Mouse (Mus musculus) spleen, adult 2 months (tissue): Measurements from ENCODE around the gene Pkmyt1.

ENCODE experiments used
- CTCF ChIP-seq: fragments of 200-500 bp; IDR thresholded peaks from 2 replicates; pipeline ENCODE4 v1.5.1; 2011; ENCODE audit warnings: mild to moderate bottlenecking, inconsistent platforms; ENCODE audit not compliant: insufficient read depth, insufficient read length, insufficient replicate concordance; ENCODE audit errors: extremely low read depth
- POLR2A ChIP-seq: fragments of 200-500 bp; IDR thresholded peaks from 2 replicates; pipeline ENCODE4 v1.6.1; 2011; ENCODE audit warnings: low read depth, low read length, inconsistent platforms

- TF ChIP-seq POLR2A (no peak), CTCF (no peak)
These were observed 22.8 kb upstream of the Pkmyt1 start for GRCm38 (mm10) chr17:23703301-23703700.
